Mouse (Mus musculus): ENCODE data around the gene Nek6.

Nek6 gene

DNA sequence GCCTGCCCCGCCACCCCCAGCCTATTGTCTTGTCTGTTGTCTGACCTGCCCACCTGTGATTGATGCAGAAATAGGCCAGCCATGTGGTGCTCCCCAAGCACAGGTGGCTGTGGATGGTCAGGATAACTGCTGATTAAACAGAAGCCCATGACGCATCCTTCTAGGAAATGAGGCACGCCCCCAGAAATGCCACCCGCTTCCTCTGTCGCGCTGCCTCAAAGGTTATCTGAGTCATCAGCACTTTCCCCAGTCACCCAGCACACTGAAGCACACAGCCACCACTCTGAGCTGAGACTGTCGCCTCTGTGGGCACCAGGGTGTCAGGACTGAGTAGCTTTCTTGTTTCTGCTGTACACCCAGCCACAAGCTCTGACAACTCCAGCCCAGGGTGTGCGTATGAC is 24.9 kb downstream of the Nek6 start:
- peak; percentile 60 for DNase-seq (ENCODE audit: low read depth, low spot score)

GRCm38 (mm10) chr2:38539677-38540076 is 28.2 kb downstream of the Nek6 start:
- no peak for DNase-seq (ENCODE audit: low read depth, low spot score)

DNA sequence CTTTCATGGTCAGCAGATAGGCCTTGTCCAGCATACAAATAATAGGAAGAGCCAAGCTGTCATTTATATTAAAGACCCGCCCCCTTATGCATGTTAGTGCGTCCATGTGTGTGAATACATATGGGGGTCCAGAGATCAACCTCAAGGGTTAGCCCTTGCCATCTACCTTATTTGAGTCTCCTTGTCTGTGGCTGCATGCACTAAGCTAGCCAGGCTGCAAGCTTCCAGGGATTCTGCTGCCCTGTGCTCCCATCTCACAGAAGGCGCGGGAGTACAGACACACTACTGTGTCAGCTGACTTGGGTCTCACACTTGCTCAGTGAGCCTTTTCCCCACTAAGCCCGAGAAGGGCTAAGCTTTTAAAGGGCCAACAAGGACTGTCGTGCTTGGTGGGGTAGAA is 29.2 kb downstream of the Nek6 start:
- no peak for DNase-seq (ENCODE audit: low read depth, low spot score)

GRCm38 (mm10) chr2:38541101-38541500 is 29.7 kb downstream of the Nek6 start:
- no peak for DNase-seq (ENCODE audit: low read depth, low spot score)

DNA sequence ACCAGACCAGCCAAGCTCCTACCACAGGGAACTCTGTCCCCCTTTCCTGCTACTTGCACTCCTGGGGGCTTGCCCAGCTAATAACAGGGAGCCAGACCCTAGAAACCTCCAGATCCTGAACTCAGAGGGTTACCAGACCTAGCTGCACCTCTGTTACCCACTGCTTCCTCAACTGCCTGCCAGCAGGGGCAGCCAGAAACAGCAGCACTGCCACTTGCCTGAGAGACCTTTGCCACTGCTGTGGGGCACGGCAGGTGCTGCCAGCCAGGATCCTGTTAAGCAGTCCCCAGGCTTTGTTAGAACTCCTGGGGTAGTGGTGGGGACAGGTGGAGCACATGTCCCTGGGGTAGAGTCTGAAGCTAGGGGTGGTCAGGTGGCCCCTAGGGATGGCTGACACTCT is 30.1 kb downstream of the Nek6 start:
- DNase-seq (ENCODE audit: low read depth, low spot score) = no peak

DNA sequence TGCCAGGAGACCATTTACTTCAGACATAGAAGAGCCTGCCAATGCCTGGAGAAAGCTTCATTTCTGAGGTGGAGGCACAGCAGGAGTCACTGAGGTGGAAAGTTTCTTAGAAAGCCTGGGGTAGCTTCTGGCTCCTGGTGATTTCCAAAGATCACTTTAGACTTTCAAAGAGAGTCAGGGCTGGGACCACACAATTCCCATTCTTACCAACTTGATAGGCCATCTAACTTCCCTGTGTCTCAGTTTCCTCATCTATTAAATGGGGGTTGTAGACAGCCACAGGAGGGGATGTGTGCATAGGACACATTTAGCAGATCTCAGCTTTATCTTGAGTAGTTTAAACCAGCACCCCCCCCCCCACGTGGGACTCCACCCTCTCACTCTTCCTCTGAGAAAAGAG is 30.9 kb downstream of the Nek6 start:
- no peak for DNase-seq (ENCODE audit: low read depth, low spot score)

DNA sequence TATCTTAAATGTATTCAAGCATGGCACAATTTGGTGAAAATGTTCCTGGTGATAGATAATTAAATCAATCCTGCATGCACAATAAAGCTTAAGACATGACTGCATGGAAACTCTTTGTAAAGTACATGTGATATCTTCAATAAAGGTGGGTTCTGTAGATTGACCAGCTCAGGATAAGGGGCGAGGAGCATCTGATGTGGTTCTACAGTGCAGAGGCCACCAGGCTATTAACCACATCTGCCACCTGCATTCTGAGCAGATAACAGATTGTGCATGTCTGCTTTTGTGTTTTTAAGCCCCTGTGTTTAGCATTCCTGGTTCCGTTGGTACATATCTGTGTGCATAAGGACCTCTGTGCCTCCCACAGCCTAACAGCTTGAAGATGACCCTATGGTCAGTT is 31.7 kb downstream of the Nek6 start:
- DNase-seq (ENCODE audit: low read depth, low spot score) = no peak

GRCm38 (mm10) chr2:38544341-38544740 is 32.9 kb downstream of the Nek6 start:
- no peak for DNase-seq (ENCODE audit: low read depth, low spot score)

GRCm38 (mm10) chr2:38544982-38545381 is 33.5 kb downstream of the Nek6 start:
- no peak for DNase-seq (ENCODE audit: low read depth, low spot score)

DNA sequence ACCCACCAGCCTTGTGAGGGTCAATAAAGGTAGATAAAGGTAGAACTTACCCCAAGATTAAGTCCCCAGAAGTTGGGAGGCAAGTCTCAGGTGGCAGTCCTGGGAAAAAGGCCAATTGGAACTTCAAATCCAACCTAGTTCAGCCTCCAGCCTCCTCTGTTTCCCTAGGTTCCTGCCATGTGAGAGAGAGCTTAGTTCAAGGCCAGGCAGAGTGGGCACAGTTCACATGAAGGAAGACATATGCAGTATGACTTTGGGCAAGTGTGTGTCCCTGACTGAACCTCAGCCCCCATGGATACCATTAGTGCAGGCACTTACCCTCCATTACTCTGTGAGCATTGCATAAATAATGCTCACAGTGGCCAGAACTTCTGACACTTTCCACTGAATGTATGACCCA is 34.3 kb downstream of the Nek6 start:
- no peak for DNase-seq (ENCODE audit: low read depth, low spot score)

DNA sequence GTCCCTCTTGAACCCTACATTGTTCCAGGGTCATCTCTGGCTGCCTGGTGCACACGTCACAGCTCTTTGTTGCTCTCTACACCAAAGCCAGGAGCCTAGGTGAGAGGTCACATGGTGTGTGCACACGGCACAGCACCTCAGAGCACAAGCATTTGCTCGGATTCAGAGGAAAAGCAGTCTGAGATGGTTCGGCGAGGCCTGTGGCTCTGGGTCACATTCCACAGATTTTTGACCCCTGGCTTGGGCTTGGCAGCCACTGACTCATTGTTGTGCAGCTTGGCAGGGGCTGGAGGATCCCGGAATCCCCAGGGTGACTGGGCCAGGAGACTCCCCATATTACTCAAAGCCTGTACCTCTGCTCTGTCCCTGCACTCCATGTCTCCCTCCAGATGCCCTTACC is 34.8 kb downstream of the Nek6 start:
- no peak for DNase-seq (ENCODE audit: low read depth, low spot score)

- DNase-seq (ENCODE audit: low read depth, low spot score) = no peak
Observed at GRCm38 (mm10) chr2:38546748-38547147, 35.3 kb downstream of the Nek6 start.

- DNase-seq (ENCODE audit: low read depth, low spot score) = no peak
Observed at GRCm38 (mm10) chr2:38547793-38548517, 36.5 kb downstream of the Nek6 start.

DNA sequence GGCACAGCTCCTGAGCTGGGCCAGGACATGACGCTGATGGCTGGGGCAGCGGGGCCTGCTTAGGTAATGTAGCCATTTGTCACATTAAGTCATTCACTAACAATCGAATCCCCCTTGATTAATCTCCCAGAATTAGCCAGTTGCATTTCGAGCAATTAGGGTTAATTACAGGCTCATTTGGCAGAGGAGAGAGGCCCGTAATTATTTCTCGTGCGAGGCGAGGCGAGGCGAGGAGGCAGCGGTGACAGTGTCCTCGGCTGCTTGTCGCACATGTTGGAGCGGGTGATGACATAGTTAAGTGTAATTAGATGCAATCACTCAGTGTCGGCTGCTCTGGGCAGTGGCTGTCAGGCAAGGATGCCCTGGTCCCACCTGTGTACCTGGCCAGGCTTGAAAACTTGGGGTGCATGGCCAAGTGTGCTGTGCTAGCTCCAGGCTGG is 40.6 kb downstream of the Nek6 start:
- no peak for DNase-seq (ENCODE audit: low read depth, low spot score)

GRCm38 (mm10) chr2:38554226-38554995 is 43.0 kb downstream of the Nek6 start:
- DNase-seq (ENCODE audit: low read depth, low spot score) = no peak

- no peak for DNase-seq (ENCODE audit: low read depth, low spot score)
Observed at GRCm38 (mm10) chr2:38555659-38556058, 44.2 kb downstream of the Nek6 start.

GRCm38 (mm10) chr2:38556721-38557120 is 45.3 kb downstream of the Nek6 start:
- no peak for DNase-seq (ENCODE audit: low read depth, low spot score)

DNA sequence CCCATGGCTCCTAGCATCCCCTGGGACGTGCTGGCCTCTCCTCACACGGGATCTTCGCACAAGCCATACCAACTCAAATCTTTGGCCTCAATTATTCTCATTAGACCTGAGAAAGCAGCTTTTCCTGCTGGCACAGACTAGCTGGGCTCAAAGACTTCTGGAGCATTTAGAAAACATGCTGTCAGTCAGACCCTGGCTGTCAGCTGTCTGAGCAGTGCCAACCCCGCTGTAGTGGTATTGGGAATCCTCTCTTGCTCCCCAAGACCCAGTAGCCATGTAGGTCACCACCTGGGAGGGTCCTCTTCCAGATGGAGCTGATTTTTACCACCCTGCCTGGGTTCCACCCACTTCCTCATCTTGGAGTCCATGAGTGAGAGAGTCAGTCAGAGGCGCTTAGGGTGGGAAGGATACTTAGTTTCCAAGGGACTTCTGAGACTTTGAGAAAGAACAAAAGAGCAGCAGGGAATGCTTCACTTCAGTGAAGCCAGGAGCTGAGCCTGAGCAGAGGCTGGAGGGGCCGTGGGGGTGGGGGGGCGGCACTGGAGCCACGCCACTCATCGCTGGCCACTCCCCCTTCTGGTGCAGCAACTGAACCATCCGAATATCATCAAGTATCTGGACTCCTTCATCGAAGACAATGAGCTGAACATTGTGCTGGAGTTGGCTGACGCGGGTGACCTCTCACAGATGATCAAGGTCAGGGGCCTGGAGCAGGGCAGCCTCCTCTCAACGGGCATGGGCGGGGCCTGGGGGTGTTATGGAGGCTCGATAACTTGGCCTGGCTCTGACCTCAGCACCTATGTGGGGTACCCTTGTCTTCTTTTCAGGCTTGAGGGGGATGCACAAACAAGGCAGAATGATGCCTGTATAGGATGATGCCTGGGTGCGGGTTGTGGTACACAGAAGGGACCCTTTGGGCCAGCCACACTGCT is 49.1 kb downstream of the Nek6 start:
- DNase-seq (ENCODE audit: low read depth, low spot score) = no peak

DNA sequence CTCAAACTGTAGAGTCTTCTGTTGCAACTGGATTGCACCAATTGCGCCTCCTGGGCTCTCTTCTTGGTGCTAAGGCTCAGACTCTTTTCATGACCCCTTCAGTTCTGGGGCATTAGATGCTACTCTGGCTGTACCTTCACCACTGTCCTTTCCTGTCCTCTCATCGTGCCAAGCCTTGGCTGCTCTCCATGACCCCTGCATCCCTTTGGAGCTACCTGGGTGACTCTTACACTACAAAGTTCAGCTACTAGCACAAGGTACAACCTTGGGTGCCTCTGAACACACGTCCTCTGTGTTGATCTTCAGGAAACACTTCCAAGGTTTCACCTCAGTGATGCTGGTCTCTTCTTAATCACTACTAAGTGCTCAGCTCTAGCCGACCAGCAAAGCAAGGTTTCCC is 51.2 kb downstream of the Nek6 start:
- no peak for DNase-seq (ENCODE audit: low read depth, low spot score)

GRCm38 (mm10) chr2:38571971-38572601 is 60.6 kb downstream of the Nek6 start:
- no peak for DNase-seq (ENCODE audit: low read depth, low spot score)

DNA sequence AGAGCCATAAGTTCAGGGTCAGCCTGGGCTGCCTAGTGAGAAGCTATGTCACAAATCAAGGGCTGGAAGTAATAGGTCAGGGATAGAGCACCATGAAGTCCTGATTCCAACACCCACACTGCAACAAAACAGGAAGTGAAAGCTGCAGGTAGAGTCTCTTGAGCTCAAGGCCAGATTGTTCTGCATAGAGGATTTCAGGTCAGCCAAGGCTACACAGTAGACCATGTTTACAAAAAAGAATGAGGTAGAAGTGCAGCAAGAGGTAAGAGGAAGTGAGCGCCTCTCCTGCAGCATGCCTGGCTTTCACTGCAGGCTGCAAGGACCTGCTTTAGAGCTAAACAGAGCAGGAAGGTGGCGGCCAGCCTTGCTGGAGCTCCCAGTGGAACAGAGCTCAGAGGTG is 63.3 kb downstream of the Nek6 start:
- DNase-seq (ENCODE audit: low read depth, low spot score) = no peak
